Mouse (Mus musculus): ENCODE measurements around the gene Fscn2.
"Not testable (repeated sequence)": the region's sequence is repeated elsewhere in the genome, so short reads cannot be mapped to it uniquely, and the experiment has no call there.

Fscn2 gene

GRCm38 (mm10) chr11:120345067-120345681 lies 16.2 kb upstream of the Fscn2 start:
- DNase-seq (ENCODE audit: low spot score in 2 of 2), result peak; percentile 11 to 55

DNA sequence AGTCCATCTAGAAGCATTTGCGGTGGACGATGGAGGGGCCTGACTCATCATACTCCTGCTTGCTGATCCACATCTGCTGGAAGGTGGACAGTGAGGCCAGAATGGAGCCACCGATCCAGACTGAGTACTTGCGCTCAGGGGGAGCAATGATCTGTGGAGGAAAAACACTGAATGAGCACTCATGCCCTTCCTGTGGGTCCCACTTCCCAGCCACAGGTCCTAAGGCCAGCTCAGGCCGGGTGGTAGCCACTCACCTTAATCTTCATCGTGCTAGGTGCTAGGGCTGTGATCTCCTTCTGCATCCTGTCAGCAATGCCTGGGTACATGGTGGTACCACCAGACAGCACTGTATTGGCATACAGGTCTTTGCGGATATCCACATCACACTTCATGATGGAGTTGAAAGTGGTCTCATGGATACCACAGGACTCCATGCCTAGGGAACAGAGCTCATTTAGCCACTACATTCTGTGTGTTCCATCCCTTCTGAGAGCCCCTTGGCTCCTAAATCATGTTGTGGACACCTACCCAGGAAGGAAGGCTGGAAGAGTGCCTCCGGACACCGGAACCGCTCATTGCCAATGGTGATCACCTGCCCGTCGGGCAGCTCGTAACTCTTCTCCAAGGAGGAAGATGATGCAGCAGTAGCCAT lies 14.8 kb upstream of the Fscn2 start:
- peak; percentile 12 to 55 for DNase-seq (ENCODE audit: low spot score in 2 of 2)

GRCm38 (mm10) chr11:120347301-120347700 lies 14.0 kb upstream of the Fscn2 start:
- peak; percentile 24 to 65 for DNase-seq (ENCODE audit: low spot score in 2 of 2)

DNA sequence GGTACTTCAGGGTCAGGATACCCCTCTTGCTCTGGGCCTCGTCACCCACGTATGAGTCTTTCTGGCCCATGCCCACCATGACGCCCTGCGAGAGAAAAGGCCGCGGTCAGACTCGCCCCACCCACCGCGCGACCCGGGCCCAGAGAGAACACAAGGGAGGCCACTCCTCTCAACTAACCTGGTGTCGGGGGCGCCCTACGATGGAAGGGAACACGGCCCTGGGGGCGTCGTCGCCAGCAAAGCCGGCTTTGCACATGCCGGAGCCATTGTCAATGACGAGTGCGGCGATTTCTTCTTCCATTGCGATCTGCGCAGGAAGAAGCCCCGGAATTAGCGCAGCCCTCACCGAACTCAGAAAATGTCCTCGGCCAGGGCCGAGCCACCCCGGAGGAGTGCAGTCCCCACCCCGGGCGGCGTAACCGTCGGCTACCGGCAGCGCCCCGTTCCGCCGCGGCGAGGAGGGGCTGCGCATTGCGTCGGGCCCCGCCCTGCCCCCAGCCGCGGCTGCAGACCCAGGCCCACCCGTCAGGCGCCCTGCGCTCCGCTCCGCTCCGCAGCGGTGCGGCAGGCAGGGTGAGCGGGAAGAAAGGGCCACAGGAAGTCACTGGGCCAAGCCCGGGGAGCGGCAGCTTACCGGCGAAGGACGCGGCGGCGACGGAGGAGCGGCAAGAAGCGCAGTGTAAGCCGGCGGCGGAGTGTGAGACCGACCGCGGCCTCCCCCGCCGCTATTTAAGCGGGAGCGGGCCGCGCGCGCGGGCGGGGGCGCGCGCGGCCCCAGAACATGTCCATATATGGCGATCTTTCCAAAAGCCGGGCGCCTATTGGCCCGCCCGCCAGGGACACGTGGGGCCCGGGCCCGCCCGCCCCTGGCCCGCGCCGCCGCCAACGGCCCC lies 13.3 kb upstream of the Fscn2 start, which contains the start of gene Actg1:
Gene Actg1, minus strand, starts transcription at position 752 of the 893 bp plus-strand sequence.
- DNase-seq (ENCODE audit: low spot score in 2 of 2), result peak; percentile 83 to 91

DNA sequence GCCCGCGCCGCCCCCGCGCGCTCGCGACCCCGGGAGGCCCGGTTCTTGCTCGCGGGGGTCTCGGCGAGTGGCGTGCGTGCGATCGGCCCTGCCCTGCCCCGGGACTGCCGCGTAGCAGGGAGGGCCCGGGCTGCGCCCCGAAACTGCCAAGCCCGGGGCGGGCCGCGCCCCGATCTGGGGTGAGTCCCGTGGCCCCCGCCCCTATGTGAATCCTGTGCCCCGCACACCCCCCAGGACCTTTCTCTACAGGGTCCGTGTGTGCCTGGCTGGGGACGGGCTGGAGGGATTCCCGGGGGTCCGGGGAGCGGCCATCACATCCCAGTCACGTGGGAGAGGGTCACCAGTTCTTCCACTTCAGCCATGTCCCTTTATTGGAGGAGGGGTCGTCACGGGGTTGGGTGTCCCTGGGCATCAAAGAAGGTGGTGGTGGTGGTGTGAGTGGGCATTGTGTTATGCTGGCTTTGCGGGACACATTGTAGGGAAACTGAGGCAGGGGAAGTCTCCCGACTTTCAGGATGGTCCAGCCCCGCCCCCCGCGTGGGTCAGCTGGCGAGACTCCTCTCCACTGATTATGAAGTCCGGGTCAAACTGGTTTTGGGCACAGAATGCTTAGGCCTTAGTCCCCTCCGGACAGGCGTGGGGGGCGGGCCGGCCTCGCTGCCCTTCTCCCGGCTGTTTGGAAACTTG lies 12.5 kb upstream of the Fscn2 start:
- peak; percentile 51 to 82 for DNase-seq (ENCODE audit: low spot score in 2 of 2)

- peak in 1 of 2 experiments; percentile 76 for DNase-seq (ENCODE audit: low spot score in 2 of 2)
Observed at GRCm38 (mm10) chr11:120349371-120349985, 11.9 kb upstream of the Fscn2 start.

DNA sequence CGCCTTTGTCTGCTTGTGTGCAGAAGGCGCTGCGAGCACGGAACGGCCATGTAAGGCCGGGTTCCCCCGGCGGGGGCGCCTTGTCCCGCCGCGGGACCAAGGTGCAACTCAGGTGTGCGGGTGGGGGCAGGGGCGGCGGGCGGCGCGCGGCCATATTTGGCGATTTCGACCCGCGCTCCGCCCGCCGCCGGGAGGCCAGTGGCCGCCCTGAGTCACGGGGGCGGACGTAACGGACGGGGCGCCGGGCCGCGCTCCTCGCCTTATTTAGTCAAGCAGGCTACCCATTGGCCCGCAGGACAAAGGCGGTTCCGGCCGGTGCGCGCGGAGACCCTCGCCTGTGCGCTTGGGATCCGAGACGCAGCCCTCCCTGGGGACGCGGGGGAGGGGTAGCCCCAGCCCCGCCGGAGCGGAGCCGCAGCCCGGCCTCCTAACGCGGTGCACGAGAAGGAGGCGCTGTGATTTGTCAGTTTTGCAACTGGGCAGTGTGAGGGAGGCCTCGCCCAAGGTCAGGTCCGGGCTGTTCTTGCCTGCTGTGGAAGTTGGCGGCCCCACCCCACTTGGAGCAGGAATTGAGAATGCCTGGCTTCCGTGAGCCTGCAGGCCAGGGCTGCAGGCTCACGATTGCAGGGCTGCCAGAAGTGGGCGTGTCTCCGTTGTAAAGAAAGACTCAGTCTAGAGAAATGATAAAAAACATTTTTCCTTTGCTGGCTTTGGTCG lies 11.2 kb upstream of the Fscn2 start:
- peak; percentile 79 to 88 for DNase-seq (ENCODE audit: low spot score in 2 of 2)

- DNase-seq (ENCODE audit: low spot score in 2 of 2), result no peak
Observed at GRCm38 (mm10) chr11:120350711-120351110, 10.6 kb upstream of the Fscn2 start.

DNA sequence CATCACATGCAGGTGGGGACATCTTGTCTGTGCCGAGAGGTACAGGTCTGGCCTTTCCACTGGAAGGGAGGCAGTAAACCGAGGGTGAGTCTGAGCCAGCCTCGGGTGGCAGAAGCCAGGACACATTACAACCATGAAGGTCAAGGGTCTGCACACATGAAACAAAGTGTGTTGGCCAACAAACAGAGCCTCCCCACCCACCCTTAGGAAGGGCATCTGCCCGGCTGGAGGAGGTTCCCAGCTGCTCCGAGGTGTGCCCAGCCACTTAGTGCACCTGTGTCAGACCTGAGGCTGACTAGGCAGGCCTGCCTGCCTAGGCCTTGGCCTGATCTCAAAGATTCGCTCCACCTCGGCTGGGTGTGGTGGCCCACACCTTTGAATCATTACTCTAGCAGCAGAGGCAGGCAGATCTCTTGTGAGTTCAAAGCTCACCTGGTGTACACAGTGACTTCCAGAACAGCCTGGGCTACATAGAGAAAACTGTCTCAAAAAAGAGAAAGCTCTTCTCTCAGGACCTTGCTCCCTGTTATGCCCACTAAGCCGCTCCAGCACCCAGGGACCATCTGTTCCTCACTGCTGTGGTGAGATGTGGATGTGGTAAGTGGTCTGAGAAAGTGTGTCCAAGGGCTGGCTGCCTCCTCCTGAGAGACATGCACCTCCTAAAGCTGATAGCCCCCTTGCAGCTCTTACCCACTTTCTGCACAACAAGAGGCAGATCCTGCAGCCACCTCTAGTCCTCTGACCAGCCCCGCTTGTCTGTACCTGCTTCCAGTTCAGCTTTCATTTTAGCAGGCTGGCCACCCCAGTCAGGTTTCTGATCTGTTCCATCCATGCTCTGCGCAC lies 9.9 kb upstream of the Fscn2 start:
- no peak for DNase-seq (ENCODE audit: low spot score in 2 of 2)

GRCm38 (mm10) chr11:120352093-120352350 lies 9.3 kb upstream of the Fscn2 start:
- not testable (repeated sequence) for DNase-seq (ENCODE audit: low spot score in 2 of 2)

- no peak for DNase-seq (ENCODE audit: low spot score in 2 of 2)
Observed at GRCm38 (mm10) chr11:120352571-120353290, 8.6 kb upstream of the Fscn2 start.

GRCm38 (mm10) chr11:120353500-120354303 lies 7.6 kb upstream of the Fscn2 start:
- DNase-seq (ENCODE audit: low spot score in 2 of 2), result peak; percentile 90 to 96

DNA sequence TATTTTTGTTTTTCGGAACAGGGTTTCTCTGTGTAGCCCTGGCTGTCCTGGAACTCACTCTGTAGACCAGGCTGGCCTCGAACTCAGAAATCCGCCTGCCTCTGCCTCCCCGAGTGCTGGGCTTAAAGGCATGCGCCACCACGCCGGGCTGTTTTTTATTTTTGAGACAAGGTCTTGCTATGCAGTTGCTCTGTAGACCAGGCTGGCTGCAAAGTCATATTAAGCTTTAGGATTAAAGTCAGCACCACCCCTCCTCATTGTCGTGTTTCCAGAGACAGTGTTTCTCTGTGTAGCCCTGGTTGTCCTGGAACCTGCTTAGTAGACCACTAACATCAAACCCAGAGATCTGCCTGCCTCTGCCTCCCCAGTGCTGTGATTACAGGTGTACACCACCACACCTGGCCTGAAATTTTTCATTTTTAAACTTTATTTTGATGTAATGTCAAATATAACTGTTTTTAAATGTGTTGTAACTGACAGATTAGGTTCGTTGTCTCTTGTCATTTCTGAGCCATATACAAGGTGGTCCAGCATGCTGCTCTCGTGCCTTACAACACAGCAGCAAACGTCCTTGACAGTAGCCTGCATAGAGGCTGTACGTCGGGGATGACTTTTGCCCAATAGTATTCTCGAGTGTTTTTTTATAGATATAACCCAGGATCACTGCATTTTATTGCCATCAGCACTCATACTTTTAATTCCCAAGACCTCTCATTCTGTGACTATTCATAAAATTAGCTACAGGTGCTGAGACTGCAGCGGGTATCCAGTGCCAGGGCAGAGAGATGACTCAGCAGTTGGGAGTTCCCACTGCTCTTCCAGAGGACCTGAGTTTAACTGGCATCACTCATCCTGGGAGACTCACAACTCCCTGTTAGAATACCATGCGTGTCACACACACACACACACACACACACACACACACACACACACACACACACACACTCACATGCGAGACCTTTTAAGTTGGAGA lies 6.7 kb upstream of the Fscn2 start:
- DNase-seq (ENCODE audit: low spot score in 2 of 2), result no peak

DNA sequence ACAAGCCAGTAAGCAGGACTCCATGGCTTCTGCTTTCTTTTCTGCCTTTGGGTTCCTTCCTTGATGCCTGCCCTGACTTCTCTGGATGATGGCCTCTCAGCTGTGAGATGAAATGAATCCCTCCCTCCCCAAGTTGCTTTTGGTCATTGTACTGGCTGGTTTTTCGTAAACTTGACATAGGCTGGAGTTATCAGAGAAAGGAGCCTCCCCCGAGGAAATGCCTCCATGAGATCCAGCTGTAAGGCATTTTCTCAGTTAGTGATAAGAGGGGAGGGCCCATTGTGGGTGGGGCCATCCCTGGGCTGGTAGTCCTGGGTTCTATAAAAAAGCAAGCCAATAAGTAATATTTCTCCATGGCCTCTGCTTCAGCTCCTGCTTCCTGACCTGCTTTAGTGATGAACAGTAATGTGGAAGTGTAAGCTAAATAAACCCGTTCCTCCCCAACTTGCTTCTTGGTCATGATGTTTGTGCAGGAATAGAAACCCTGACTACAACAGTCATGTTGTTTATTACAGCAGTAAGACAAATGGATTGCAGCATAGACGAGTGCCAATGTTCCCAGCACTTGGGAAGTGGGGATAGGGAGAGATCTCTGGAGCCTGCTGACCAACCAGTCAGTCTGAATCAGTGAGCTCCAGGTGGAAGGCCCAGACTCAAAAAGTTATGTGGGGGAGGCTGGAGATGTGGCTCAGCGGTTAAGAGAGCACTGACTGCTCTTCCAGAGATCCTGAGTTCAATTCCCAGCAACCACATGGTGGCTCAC lies 5.9 kb upstream of the Fscn2 start:
- no peak for DNase-seq (ENCODE audit: low spot score in 2 of 2)

DNA sequence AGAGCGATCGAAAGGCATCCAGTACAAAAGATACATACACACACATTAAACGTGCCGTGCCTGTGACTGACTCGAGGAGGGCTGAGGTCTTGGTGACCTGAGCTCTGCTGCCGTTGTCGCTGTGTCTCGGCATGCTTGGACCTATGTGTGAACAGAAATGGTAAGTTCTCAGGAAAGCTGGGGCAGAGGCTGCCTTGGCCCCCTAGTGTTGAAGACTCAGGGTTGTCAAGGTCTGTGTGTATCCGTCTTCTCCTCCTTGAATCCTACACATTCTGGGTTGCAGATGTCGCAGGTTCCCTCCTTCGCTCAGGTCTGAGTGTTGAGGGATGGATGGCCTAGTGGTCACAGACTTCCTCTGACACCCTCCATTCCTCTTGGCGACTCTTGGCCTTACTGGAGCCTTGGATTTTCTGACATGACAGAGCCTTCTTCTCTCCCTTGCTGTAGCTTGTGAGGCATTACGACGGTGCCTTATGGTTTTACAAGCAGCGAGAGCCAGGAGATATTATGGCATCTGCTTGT lies 5.0 kb upstream of the Fscn2 start:
- no peak for DNase-seq (ENCODE audit: low spot score in 2 of 2)

DNA sequence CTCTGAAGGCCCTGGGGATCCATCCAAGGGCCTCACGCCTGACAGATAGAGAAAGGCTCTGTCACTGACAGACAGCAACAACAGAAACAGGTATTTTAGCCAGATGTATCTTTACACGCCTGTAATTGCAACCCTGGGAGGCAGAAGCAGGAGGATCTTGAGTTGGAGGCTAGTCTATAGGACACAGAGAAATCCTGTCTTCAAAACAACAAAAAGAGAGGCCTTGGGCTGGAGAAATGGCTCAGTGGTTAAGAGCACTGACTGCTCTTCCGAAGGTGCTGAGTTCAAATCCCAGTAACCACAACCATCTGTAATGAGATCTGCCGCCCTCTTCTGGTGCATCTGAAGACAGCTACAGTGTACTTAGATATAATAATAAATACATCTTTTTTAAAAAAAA lies 4.4 kb upstream of the Fscn2 start:
- no peak for DNase-seq (ENCODE audit: low spot score in 2 of 2)

All from spleen, postnatal 4 days (tissue).